19 mouse cellular contexts compared by ENCODE assay signal in the genomic region with DNA sequence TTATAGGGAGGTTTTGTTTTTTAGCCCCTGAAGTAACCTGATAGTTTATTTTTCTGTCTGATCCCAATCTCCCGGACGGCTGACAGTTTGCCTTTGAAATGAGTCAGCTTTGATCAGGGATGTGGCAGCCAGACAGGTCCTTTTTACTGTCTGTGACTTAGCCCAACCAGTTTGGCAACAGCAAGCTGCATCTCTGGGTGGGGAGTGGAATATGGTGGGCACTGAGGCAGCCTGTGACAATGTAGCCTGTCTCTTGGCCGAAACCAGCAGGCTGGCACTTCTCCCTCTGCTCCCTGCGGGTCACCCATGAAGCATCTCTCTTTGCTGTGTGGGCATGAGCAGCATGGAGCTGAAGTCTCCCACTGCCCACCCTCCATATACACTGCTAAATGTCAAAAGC.
DNase-seq lines count a peak whose midpoint lies in the region; ATAC-seq and TF ChIP-seq lines count a peak whose summit lies in the region.
"Had no signal": no experiment of that assay in that cellular context is flagged by ENCODE, and none has a peak within 500 bp of the region (broad histone marks: within the 10 kb centered on the region; RNA-seq: fewer than 3 reads in every experiment).

No protein-coding gene starts in this region.

- no peak for TF ChIP-seq EP300 in stomach, postnatal 0 days (optimal IDR thresholded peaks at IDR 0.05)

- WGBS in stomach, embryonic 16.5 days, result 60% methylated on average over 4 of the region's 4 CpGs
- 55% methylated on average over 4 of the region's 4 CpGs for WGBS in stomach, postnatal 0 days

- no peak for TF ChIP-seq CTCF in layer of hippocampus, adult 2 months (conservative IDR thresholded peaks at IDR 0.05)
- TF ChIP-seq CTCF in stomach, postnatal 0 days (IDR thresholded peaks at IDR 0.05; ENCODE audit: low read depth), result no peak

- intact Hi-C loops in heart, postnatal 14 days (cut with DNase I), result no loop called here

- H3K4me2 ChIP-seq in stomach, embryonic 16.5 days (ENCODE audit: low read depth, low read length), result no peak overlapping the region
- no peak overlapping the region for H3K4me2 ChIP-seq in stomach, postnatal 0 days (replicated peaks; ENCODE audit: low read depth)
- H3K4me2 ChIP-seq: heart, embryonic 12.5 days; liver, embryonic 11.5 days; lung, embryonic 15.5 days had no signal

- no peaks in the 10 kb centered on the region for H3K27me3 ChIP-seq in stomach, embryonic 16.5 days (ENCODE audit: control insufficient read depth, insufficient read depth, low read length)
- no peaks in the 10 kb centered on the region for H3K27me3 ChIP-seq in stomach, postnatal 0 days (ENCODE audit: control insufficient read depth, insufficient read depth, low read length)
- H3K27me3 ChIP-seq: lung, embryonic 15.5 days had no signal

- H3K36me3 ChIP-seq in stomach, embryonic 16.5 days (ENCODE audit: control insufficient read depth, insufficient read depth, low read length), result no peaks in the 10 kb centered on the region
- no peaks in the 10 kb centered on the region for H3K36me3 ChIP-seq in stomach, postnatal 0 days (ENCODE audit: control insufficient read depth, insufficient read depth, low read length)
- H3K36me3 ChIP-seq: heart, embryonic 12.5 days; lung, embryonic 15.5 days had no signal

- H3K4me1 ChIP-seq in stomach, embryonic 16.5 days (ENCODE audit: control insufficient read depth, insufficient read depth, low read length), result peaks cover 34% of the 10 kb centered on the region
- H3K4me1 ChIP-seq in stomach, postnatal 0 days (replicated peaks; ENCODE audit: control insufficient read depth, insufficient read depth), result no peaks in the 10 kb centered on the region

- H3K27ac ChIP-seq in layer of hippocampus, adult 2 months, result peak overlapping the region; percentile 46; the same call in 1 of the 2 replicates
- peak overlapping the region; percentile 39; the same call in 1 of the 2 replicates for H3K27ac ChIP-seq in stomach, embryonic 16.5 days (ENCODE audit: low read length)
- H3K27ac ChIP-seq in stomach, postnatal 0 days (replicated peaks), result no peak overlapping the region
- H3K27ac ChIP-seq: lung, embryonic 15.5 days; macrophage had no signal

- no peak overlapping the region for H3K4me3 ChIP-seq in layer of hippocampus, adult 2 months
- no peak overlapping the region for H3K4me3 ChIP-seq in stomach, embryonic 16.5 days (replicated peaks; ENCODE audit: low read length)
- H3K4me3 ChIP-seq in stomach, postnatal 0 days (ENCODE audit: low read depth, low read length), result no peak overlapping the region
- H3K4me3 ChIP-seq: heart, embryonic 12.5 days; lung, embryonic 15.5 days had no signal

- no peak overlapping the region for H3K9ac ChIP-seq in stomach, embryonic 16.5 days (ENCODE audit: low read length)
- no peak overlapping the region for H3K9ac ChIP-seq in stomach, postnatal 0 days (ENCODE audit: low read length)
- H3K9ac ChIP-seq: heart, embryonic 12.5 days; lung, embryonic 15.5 days had no signal

- DNase-seq in cerebellum, postnatal 14 days, result peak; percentile 41 to 57
- no peak for DNase-seq in cerebellum, adult 8-10 months
- no peak for DNase-seq in layer of hippocampus, adult 2 months (ENCODE audit: low spot score in 2 of 2)
- no peak for DNase-seq in layer of hippocampus, postnatal 10 days (ENCODE audit: low spot score in 2 of 2)
- no peak for DNase-seq in stomach, postnatal 0 days (ENCODE audit: low spot score)
- DNase-seq in heart, postnatal 14 days, result no peak
- no peak for DNase-seq in adrenal gland, postnatal 36 days
- DNase-seq: adrenal gland, postnatal 14 days; cerebellum, adult 9-10 months; heart, postnatal 36 days; kidney, adult 9 months; kidney, postnatal 36 days; right cerebral cortex, adult 18-20 months; spleen, adult 18-20 months had no signal

- no peak for ATAC-seq in stomach, embryonic 16.5 days (ENCODE audit: insufficient read depth, low FRiP score)
- ATAC-seq in stomach, postnatal 0 days (ENCODE audit: low FRiP score, low TSS enrichment), result no peak

- H3K9me3 ChIP-seq in stomach, embryonic 16.5 days (replicated peaks; ENCODE audit: control insufficient read depth, low read length), result no peaks in the 10 kb centered on the region
- H3K9me3 ChIP-seq in stomach, postnatal 0 days (ENCODE audit: control insufficient read depth, low read length), result no peaks in the 10 kb centered on the region
- H3K9me3 ChIP-seq: heart, embryonic 12.5 days; lung, embryonic 15.5 days had no signal

Comparison
In these comparisons a context has a peak if more than half of its experiments do, and no peak if none do; other contexts are left out.
1. DNase-seq: peak in cerebellum, postnatal 14 days (2 of 2); none in cerebellum, adult 8-10 months (single experiment), layer of hippocampus, adult 2 months (0 of 2), layer of hippocampus, postnatal 10 days (0 of 2), stomach, postnatal 0 days (single experiment), heart, postnatal 14 days (0 of 2) and adrenal gland, postnatal 36 days (0 of 2).